Mouse (Mus musculus) ES-Bruce4 (cell line): Measurements from ENCODE around the gene Rpl7a.

Source experiments
- CTCF ChIP-seq: IDR thresholded peaks from one replicate; pipeline ENCODE4 v1.8.1; 2011; ENCODE audit warnings: low read depth, low read length
- POLR2A ChIP-seq: IDR thresholded peaks from one replicate; pipeline ENCODE4 v1.8.1; 2011; ENCODE audit warnings: low read length; ENCODE audit not compliant: insufficient read depth

DNA sequence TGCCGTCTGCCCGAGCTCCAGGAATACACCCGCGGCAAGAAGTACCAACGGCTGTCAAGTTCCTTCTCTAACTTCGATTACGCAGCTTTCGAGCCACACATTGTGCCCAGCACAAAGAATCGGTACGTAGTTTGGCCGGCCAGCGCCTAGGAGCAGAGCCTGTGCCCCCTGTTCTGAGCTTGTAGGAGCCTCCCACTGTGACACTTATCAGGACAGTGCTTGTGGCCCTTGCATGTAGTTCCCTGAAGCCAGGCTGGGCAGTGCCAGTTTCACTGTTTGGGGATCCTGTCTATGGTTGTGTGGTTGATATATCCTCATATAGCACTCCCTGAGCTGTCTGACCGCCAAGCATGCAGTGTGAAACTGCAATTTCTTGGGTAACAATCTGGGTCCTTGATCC, 6.2 kb downstream of the Rpl7a start:
- no peak for TF ChIP-seq CTCF
- TF ChIP-seq POLR2A = no peak
